Mouse (Mus musculus) lung, adult 2 months (tissue): ENCODE results near the gene Crmp1.

Experiments
- CTCF ChIP-seq: fragments of 200-500 bp; IDR thresholded peaks from 2 replicates; pipeline ENCODE4 v1.5.1; 2011; ENCODE audit warnings: mild to moderate bottlenecking, low read length, control low read depth; ENCODE audit not compliant: insufficient read depth
- POLR2A ChIP-seq: fragments of 200-500 bp; IDR thresholded peaks from 2 replicates; pipeline ENCODE4 v1.6.1; 2011; ENCODE audit warnings: low read depth, mild to moderate bottlenecking, control low read depth, low read length, borderline replicate concordance; ENCODE audit errors: extremely low read depth

DNA sequence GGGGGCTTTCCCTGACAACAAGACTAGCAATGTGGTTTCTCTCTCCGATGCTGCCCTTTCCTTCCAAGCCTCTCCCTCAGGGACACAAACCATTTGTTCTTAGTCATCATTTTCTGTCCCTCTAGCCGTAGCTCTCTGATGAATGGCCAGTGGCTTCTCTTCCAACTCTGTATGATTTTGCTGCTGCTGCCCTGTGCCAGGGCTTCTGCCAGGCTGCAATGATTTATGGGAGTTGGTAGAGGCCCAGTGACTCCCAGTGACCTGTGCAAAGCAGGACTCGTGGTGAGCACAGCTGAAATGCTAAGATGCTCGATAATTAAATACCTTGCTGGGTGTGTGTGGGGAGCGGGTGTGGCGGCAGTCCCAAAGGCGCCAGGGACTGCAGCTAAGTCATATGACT, 26.5 kb upstream of the Crmp1 start:
- TF ChIP-seq POLR2A: no peak
- no peak for TF ChIP-seq CTCF
